Mouse (Mus musculus) cerebellum, postnatal 10 days (tissue): ENCODE results near the gene Ccnc.
"Not testable (repeated sequence)": the region's sequence is repeated elsewhere in the genome, so short reads cannot be mapped to it uniquely, and the experiment has no call there.

ENCODE experiments used
- DNase-seq, 2 experiments: peaks; one replicate each; pipeline ENCODE4 v3.0.0; 2021; ENCODE audit warnings: mixed read lengths in 2 of 2

Gene Ccnc

GRCm38 (mm10) chr4:21726912-21727614 lies 438 bp upstream of the Ccnc start:
- DNase-seq, result peak; percentile 69 to 70

- peak; percentile 11 to 12 for DNase-seq
These were observed 11.7 kb downstream of the Ccnc start for GRCm38 (mm10) chr4:21739169-21739568.

- not testable (repeated sequence) for DNase-seq
These were observed 16.6 kb downstream of the Ccnc start for GRCm38 (mm10) chr4:21744142-21744541.

DNA sequence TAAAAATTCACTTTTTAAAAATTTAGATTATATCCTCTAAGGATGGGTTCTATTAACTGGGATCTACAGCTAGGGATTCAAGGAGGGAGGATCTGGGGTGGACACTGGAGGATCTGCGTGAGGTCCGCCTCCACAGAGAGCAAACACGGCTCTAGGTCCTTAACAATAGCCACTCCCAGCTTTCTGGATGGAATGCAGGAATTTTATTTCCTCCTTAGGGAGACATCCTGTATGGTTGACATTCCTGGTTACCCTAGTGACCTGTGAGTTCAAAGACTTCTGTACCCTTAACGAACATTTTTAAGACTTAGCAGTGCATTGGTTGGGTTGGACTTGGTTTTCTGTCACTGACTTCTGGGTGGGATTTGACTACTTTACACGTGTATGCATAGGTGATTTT lies 18.2 kb downstream of the Ccnc start:
- no peak for DNase-seq

DNA sequence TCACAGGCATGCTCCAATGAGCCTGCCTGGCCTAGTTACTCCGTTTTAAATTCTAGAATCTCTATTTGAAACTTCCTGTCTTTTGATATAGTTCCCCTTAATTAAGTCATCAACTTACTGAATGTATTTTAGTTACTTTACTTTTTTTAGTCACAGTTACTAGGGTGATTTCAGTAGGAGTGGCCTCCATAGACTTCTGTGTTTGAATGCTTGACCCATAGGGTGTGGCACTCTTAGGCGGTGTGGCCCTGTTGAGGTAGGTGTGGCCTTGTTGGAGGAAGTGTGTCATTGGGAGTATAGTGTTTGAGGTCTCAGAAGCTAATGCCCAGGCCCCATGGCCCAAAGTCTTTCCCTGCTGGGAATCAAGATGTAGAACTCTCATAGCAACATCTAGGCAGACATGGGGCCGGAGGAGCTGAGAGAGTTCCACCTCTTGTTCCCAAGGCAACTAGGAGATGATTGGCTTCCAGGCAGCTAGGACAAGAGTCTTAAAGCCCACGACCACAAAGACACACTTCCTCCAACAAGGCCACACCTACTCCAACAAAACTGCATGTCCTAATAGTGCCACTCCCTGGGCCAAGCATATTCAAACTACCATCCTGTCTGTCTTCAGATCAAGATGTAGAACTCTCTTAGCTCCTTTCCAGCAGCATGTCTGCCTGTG lies 27.8 kb downstream of the Ccnc start:
- no peak for DNase-seq

GRCm38 (mm10) chr4:21758860-21759259 lies 31.4 kb downstream of the Ccnc start:
- DNase-seq, result peak in 1 of 2 experiments; percentile 14

- peak; percentile 57 to 62 for DNase-seq
These were observed 34.1 kb downstream of the Ccnc start for GRCm38 (mm10) chr4:21761416-21762160.

DNA sequence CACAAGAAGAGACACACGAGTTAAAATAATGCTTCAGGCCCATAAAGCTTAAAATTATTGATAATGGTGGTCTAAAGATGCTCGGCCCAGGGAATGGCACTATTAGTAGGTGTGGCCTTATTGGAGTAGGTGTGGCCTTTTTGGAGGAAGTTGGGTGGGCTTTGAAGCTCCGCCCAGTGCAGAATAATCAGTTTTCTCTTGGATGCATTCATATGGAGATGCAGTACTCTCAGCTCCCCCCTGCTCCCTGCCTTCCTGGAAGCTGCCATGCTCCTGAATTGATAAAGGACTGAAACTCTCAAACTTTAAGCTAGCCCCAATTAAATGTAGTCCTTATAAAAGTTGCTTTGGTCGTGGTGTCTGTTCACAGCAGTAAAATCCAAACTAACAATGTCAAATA lies 36.3 kb downstream of the Ccnc start:
- DNase-seq, result no peak

DNA sequence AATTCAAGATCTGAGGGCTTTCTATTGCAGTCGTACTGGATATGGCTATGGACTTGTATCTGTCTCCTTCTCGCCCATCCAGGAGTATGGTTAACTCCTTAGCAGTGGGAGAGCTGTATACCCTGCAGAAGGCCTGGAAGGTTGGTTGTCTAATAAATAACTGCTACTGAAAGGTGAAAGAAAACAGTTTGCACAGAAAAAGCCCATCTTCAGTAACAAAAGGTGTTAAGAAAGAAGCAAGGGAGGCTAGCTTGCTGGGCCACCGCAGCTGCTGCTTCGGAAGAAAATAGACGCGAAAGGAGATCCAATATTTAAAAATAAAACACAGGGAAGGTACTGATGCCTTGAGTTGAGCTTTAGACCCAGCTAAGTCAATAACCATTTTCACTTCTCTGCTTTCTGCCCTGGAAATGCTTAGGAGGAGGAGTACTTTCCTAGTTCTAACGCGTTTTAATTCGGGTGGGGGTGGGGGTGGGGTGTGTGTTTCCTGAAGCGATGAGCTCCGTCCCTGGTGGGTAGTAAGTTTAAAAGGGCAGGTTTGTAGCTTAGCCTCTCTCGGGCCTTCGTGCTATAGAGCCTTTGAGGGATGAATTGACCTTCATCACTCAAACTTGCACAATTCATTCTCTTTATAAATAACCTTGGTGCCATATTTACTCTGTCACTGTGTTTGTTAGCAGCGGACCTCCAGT lies 38.8 kb downstream of the Ccnc start:
- peak; percentile 13 to 43 for DNase-seq

- DNase-seq, result peak; percentile 92 to 93
These were observed 39.4 kb downstream of the Ccnc start, which contains the start of the genes Usp45 and Tstd3 for GRCm38 (mm10) chr4:21766863-21767304. TSS of gene Usp45 (plus strand) at chr4:21767156. TSS of gene Tstd3 (minus strand) at chr4:21767212.

- DNase-seq, result no peak
These were observed 43.6 kb downstream of the Ccnc start for GRCm38 (mm10) chr4:21771064-21771463.

DNA sequence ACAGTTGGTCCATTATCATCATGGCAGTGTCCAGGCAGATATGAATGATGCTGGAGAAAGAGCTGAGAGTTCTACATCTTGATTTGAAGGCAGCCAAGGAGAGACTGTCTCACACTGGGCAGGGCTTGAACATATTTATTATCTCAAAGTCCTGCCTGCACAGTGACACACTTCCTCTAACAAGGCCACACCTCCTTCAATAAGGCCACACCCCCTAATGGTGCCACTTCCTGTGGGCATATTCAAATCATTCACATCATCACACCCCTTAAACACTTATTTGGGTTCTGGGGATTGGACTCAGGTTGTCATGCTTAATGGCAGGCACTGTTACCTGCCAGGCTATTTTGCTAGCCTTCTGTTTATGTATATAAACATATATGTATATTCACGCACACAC lies 44.8 kb downstream of the Ccnc start:
- DNase-seq, result no peak

GRCm38 (mm10) chr4:21776091-21776945 lies 48.8 kb downstream of the Ccnc start:
- peak; percentile 99 for DNase-seq

DNA sequence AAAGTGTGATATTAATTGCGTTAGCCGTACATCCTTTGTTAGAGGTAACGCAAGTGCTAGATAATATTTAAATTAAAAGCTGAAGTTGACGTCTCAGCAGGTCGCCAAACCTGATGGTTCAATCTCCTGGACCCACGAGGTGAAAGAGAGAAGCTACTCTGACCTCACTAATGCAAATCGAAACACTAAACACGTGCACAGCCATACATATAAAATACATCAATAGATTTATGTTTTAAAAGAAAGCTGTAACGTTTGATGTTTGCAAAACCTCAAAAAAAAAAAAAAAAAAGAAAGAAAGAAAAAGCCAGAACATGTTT lies 49.4 kb downstream of the Ccnc start:
- DNase-seq, result peak in 1 of 2 experiments; percentile 14

- DNase-seq, result no peak
These were observed 53.6 kb downstream of the Ccnc start for GRCm38 (mm10) chr4:21780816-21781726.

DNA sequence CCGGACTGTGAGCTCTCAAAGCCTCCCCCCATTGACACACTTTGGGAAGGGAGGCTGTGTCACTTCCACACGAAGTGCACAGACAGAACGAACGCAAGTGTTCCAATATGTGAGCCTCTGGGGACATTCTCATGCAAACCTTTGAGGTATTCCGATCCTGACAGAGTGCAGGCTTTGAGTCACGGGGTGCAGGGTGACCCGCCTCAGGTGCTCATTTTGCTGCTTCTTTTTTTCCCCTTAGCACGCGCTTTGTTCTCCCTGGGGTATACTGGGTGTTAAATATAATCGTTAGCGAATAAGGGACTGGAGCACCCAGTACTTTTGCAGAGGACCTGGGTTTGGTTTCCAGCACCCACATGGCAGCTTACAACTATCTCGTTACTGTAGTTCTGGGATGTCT lies 58.8 kb downstream of the Ccnc start:
- DNase-seq, result no peak

DNA sequence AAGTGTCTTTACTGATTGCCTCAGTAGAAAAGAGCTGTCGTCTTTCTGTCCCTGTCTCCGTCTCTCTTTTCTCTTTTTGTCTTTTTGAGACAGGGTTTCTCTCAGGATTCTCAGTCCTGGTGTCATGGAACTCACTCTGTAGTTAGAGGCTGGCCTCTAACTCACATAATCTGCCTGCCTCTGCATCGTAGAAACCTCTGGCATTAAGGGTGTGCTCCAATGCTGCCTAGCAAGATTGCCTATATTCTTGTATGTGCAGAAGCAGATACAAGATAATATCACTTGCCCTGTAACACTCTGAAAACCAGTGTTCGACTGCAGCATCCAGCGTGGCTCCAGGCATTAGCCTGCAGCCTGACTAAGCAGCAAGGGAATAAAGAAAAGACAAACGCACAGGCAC lies 61.4 kb downstream of the Ccnc start:
- no peak for DNase-seq

DNA sequence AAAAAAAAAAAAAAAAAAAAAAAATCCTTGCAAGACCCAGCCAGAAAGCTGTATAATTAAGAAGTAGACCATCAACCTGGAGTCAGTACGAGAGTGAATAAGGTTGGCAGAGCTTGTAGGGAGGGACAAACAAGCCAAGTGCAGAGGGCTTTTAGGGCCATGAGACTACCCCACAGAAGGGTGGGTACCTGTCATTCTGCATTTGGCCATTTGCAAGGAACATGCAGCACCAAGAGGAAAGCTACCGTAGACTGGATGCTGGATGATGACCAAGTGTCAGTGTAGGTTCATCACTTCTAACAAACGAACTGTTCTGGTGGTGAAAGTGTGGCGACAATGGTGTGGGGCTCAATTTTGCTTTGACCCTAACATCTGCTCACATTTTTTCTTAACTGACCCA lies 62.3 kb downstream of the Ccnc start:
- DNase-seq, result peak; percentile 60 to 62

DNA sequence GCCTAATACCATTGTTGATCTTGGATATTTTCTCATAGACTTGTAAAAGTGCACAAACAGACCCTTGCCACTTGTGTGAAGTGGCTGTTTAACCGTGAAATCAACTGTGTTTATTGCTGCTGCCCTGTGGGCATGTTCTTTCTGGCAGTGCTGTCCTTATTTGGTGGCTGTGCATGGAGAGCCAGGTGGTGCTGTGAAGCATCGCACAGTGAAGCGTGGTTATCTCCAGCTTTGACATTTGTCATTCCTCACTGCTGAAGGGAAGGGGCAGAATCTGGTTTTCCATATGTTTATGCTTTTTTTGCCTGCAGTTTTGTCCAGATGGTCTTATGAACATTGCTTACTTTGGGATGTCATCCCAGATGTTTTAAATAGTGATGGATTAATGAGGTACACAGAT lies 66.1 kb downstream of the Ccnc start:
- peak; percentile 68 to 73 for DNase-seq

DNA sequence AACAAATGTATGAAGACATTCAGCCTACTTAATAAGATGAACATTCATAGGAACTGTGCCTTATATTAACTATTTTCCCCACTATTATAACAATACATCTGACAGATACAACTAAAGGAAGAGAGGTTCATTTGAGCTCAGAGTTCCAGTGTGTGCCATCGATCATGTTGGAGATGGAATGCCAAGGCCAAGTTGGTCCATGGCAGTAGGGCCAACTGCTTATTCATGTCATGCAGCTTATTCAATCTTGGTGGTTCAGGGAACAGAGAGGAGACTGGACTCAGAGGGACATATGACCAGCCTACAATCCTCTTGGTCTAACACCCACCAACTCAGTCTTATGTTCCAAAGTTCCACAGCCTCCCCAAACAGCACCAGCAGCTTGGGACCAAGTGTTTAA lies 73.5 kb downstream of the Ccnc start:
- no peak for DNase-seq

DNA sequence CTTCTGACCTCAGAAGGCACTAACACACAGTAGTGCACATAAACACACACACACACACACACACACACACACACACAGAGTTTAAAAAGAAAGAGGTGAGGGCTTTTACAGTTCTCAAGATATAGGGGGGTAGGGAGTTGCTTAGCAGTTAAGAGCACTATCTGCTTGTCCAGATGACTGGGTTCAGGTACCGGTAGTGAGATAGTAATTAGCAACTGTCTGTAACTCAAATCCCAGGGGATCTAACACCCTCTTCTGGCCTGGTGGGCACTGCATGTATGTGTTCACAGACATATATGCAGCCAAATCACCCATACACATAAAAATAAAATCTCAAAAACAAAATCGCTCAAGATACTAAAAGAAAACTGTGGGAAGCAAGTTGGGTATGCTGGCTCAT lies 74.1 kb downstream of the Ccnc start:
- DNase-seq, result no peak
